Mouse (Mus musculus) brain, embryonic 14.5 days (tissue): ENCODE results near the gene Klhl22.

Experiments
- CTCF ChIP-seq: fragments of 200-500 bp; IDR thresholded peaks from 2 replicates; pipeline ENCODE4 v1.5.1; 2012; ENCODE audit warnings: inconsistent platforms, mild to moderate bottlenecking, moderate library complexity, borderline replicate concordance; ENCODE audit not compliant: insufficient read depth, insufficient read length; ENCODE audit errors: extremely low read depth
- POLR2A ChIP-seq: fragments of 200-500 bp; IDR thresholded peaks from 2 replicates; pipeline ENCODE4 v1.6.1; 2012; ENCODE audit warnings: mild to moderate bottlenecking, inconsistent platforms, borderline replicate concordance; ENCODE audit not compliant: poor library complexity, insufficient read depth, insufficient read length, severe bottlenecking; ENCODE audit errors: extremely low read depth

DNA sequence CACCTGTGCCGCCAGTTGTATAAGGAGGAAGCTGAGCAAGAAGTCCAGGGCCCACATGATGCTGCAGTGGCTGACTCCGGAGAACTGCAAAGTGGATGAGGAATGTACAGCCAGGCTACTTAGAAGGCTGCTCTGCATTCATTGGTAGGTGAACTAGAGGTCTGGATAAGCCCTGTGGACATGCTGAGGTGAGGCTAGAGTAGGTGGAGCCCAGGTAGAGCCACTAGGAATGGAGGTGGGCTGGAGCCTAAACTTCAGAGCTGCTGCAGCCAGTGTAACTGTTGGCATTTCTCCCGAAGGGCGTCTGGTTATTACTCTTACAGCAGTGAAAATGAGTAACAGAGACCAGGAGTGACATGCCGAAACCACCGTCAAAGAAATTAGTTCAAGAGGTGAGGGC, 78.6 kb downstream of the Klhl22 start, which contains the start of gene Car15:
- TF ChIP-seq POLR2A (no peak), CTCF (no peak)
